Mouse (Mus musculus) neural tube, embryonic 11.5 days (tissue): ENCODE results near the gene Mrpl52. TPM values are rescaled to one million over a fixed set of nuclear protein-coding genes. Genes with fewer than 3 reads are reported as not detected.

Source experiments
- ATAC-seq: fragments of 200-750 bp; cut with Nextera tagmentation; 2 replicates; pipeline ENCODE4 v1.8.0; 2017; ENCODE audit warnings: moderate number of reproducible peaks, mild to moderate bottlenecking, moderate TSS enrichment, moderate library complexity; ENCODE audit not compliant: insufficient read depth, low FRiP score, low TSS enrichment
- DNase-seq: peaks from one replicate; pipeline ENCODE4 v3.0.0-alpha.2; 2015; ENCODE audit warnings: low spot score
- H3K27ac ChIP-seq: fragments of 300-500 bp; sonication (generic); 2 replicates; pipeline ENCODE4 v1.5.1; 2014; ENCODE audit warnings: low read depth, mild to moderate bottlenecking, low read length
- H3K27me3 ChIP-seq: fragments of 300-500 bp; sonication (generic); 2 replicates; pipeline ENCODE4 v1.6.1; 2014; ENCODE audit warnings: mild to moderate bottlenecking, low read length, mixed read lengths; ENCODE audit not compliant: control insufficient read depth, insufficient read depth
- H3K36me3 ChIP-seq: fragments of 300-500 bp; sonication (generic); 2 replicates; pipeline ENCODE4 v1.6.1; 2014; ENCODE audit warnings: mild to moderate bottlenecking, low read length, moderate library complexity, mixed read lengths; ENCODE audit not compliant: control insufficient read depth, insufficient read depth
- H3K4me1 ChIP-seq: fragments of 300-500 bp; sonication (generic); 2 replicates; pipeline ENCODE4 v1.6.1; 2014; ENCODE audit warnings: low read length, mixed read lengths; ENCODE audit not compliant: control insufficient read depth, insufficient read depth
- H3K4me2 ChIP-seq: fragments of 300-500 bp; sonication (generic); 2 replicates; pipeline ENCODE4 v1.6.1; 2014; ENCODE audit warnings: low read depth, mild to moderate bottlenecking, moderate library complexity
- H3K4me3 ChIP-seq: fragments of 300-500 bp; sonication (generic); 2 replicates; pipeline ENCODE4 v1.5.1; 2014; ENCODE audit warnings: low read depth, low read length
- H3K9ac ChIP-seq: fragments of 300-500 bp; sonication (generic); 2 replicates; pipeline ENCODE4 v1.6.1; 2014; ENCODE audit warnings: mild to moderate bottlenecking, low read length
- H3K9me3 ChIP-seq: fragments of 300-500 bp; sonication (generic); 2 replicates; pipeline ENCODE4 v1.6.1; 2016; ENCODE audit warnings: low read length; ENCODE audit not compliant: control insufficient read depth
- WGBS: fragments of 180-500 bp; shearing (Covaris S2); extraction: QIAGEN DNeasy Blood & Tissue Kit; methylation state at CpG from one replicate; pipeline ENCODE4 v1.1.7; 2014; 5-methylcytosine and 5-hydroxymethylcytosine counted together
- polyA plus RNA-seq: library from polyadenylated mRNA; unstranded; fragments of >200 nt; fragmentation: Nextera tagmentation; extraction: Ambion mirVana; gene quantifications from 2 replicates; pipeline ENCODE4 v1.2.1, GENCODE M21; 2014

Gene Mrpl52
- polyA plus RNA-seq, 1 experiment from 2014 or later, result 190 TPM

- no peaks in the 10 kb centered on the region for H3K27me3 ChIP-seq
- WGBS, result 50% methylated on average over 3 of the region's 3 CpGs
- no peak overlapping the region for H3K4me3 ChIP-seq
- DNase-seq, result no peak
- no peak for ATAC-seq
- no peaks in the 10 kb centered on the region for H3K9me3 ChIP-seq
- no peaks in the 10 kb centered on the region for H3K4me1 ChIP-seq
- no peaks in the 10 kb centered on the region for H3K36me3 ChIP-seq
- H3K4me2 ChIP-seq, result no peak overlapping the region
- H3K9ac ChIP-seq, result no peak overlapping the region
- no peak overlapping the region for H3K27ac ChIP-seq
Observed at GRCm38 (mm10) chr14:54401723-54402122, 25.0 kb upstream of the Mrpl52 start.

DNA sequence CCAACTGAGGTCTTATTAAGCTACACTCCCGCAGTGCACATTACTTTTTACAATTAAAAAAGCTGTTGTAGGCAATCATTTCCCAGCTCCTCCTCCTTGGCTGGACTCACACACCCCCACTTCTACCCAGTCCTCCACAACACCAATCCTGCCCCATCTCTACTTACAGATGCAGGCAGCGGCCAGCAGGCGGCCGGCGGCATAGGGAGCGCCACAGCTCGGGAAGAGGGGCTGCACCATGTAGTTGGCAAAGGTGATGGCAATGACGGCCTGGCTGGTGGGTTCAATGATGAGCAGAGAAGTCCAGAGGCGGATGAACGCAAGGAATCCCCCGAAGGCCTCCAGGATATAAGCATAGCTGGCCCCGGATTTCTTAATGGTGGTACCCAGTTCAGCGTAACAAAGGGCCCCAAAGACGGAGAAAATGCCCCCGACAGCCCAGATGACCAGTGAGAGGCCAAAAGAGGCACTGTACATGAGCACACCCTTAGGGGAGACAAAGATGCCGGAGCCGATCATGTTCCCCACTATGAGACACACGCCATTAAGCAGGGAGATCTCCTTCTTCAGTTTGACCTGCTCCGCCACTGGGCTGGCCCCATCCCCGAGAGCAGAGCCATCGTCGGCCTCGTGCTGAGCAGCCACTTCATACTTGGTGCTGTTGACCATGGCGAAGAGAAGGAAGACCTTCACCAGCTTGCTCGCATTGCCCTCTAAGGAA lies 18.2 kb upstream of the Mrpl52 start:
- Histone ChIP-seq H3K4me2 (no peak overlapping the region), H3K4me3 (no peak overlapping the region), H3K9me3 (no peaks in the 10 kb centered on the region), H3K36me3 (no peaks in the 10 kb centered on the region; the same call in 1 of the 2 replicates), H3K27ac (no peak overlapping the region), H3K4me1 (no peaks in the 10 kb centered on the region), H3K27me3 (no peaks in the 10 kb centered on the region), H3K9ac (no peak overlapping the region)
- ATAC-seq (no peak), DNase-seq (no peak)
- WGBS, result 85% methylated on average over 25 of the region's 25 CpGs

- WGBS, result 76% methylated on average over 7 of the region's 7 CpGs
- ATAC-seq (no peak), DNase-seq (no peak)
- Histone ChIP-seq H3K27me3 (no peaks in the 10 kb centered on the region), H3K9me3 (no peaks in the 10 kb centered on the region), H3K27ac (no peak overlapping the region), H3K36me3 (no peaks in the 10 kb centered on the region; the same call in 1 of the 2 replicates), H3K4me3 (no peak overlapping the region), H3K4me1 (no peaks in the 10 kb centered on the region), H3K9ac (no peak overlapping the region), H3K4me2 (no peak overlapping the region)
Observed at GRCm38 (mm10) chr14:54409057-54409645, 17.6 kb upstream of the Mrpl52 start.

GRCm38 (mm10) chr14:54409980-54410810 lies 16.5 kb upstream of the Mrpl52 start:
- WGBS, result 49% methylated on average over 17 of the region's 17 CpGs
- no peak for DNase-seq
- H3K9ac ChIP-seq, result 0 out of 2 replicates have a peak overlapping the region, but pooled peaks have one; percentile 26

DNA sequence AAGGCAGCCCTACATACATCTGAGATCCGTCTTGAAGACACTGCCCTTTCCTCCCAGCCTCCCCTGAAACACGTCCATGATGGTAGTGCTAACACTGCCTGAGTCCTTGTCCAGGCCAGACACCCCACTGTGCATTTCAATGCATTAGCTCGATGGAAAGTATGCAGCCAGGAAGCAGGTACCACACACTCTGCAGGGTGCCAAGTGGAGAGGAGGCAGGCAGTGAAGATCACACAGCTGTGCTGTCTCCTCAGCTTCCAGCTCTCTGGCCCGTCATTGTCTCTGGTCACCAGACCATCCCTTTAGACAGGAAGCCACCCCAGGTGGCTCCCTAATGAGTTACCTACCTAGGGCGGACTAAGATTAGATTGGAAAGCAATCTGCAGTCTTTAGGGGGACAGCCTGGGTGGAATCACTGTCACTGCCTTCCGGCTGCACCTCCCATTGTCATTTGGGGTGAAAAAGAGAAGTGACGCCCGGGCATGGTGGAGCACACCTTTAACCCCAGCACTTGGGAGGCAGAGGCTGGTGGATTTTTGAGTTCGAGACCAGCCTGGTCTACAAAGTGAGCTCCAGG lies 14.6 kb upstream of the Mrpl52 start:
- no peak overlapping the region for H3K27ac ChIP-seq
- no peak for DNase-seq
- ATAC-seq, result no peak
- H3K27me3 ChIP-seq, result 0 out of 2 replicates have a peak, but pooled peaks cover 5% of the 10 kb centered on the region
- no peaks in the 10 kb centered on the region for H3K9me3 ChIP-seq
- H3K9ac ChIP-seq, result no peak overlapping the region
- no peak overlapping the region for H3K4me3 ChIP-seq
- no peak overlapping the region for H3K4me2 ChIP-seq
- H3K4me1 ChIP-seq, result no peaks in the 10 kb centered on the region; the same call in 1 of the 2 replicates
- whole genome bisulfite sequencing, result 40% methylated on average over 9 of the region's 9 CpGs
- H3K36me3 ChIP-seq, result no peaks in the 10 kb centered on the region; the same call in 1 of the 2 replicates

More at GRCm38 (mm10) chr14:54409980-54410810, 16.5 kb upstream of the Mrpl52 start:
- no peaks in the 10 kb centered on the region for H3K4me1 ChIP-seq
- no peak overlapping the region for H3K4me3 ChIP-seq
- H3K27me3 ChIP-seq, result no peaks in the 10 kb centered on the region
- no peaks in the 10 kb centered on the region; the same call in 1 of the 2 replicates for H3K36me3 ChIP-seq
- H3K27ac ChIP-seq, result peak overlapping the region; percentile 46; the same call in 1 of the 2 replicates
- H3K9me3 ChIP-seq, result no peaks in the 10 kb centered on the region
- no peak for ATAC-seq
- no peak overlapping the region for H3K4me2 ChIP-seq

DNA sequence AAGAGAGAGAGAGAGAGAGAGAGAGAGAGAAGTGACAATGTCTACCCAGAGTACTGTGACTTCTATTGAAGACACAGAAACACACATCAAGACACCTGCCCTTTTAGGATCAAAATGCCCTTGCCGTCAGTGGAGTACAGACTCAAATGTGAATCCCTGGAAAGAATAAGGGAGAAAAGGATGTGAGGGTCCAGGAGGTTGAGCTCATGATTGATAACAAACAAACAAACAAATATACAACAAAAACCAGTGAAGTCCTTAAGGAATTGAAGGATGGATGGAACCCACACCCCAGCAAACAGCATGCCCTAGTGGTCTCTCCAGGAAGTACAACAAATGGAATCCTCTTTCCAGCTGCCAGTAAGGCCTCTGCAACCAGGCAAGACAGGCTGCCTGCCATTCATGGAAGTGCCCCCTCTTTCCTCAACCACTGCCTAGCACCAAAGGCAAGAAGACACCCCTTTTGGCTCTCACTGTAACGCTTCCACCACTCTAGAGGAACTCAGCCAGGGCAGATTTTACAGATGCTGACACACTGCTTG lies 14.0 kb upstream of the Mrpl52 start:
- 0 out of 2 replicates have a peak, but pooled peaks cover 6% of the 10 kb centered on the region for H3K27me3 ChIP-seq
- H3K36me3 ChIP-seq, result no peaks in the 10 kb centered on the region; the same call in 1 of the 2 replicates
- H3K9ac ChIP-seq, result no peak overlapping the region
- no peak overlapping the region for H3K4me3 ChIP-seq
- H3K27ac ChIP-seq, result no peak overlapping the region
- WGBS, result 33% methylated on average over 2 of the region's 2 CpGs
- H3K4me1 ChIP-seq, result peaks cover 2% of the 10 kb centered on the region
- no peak for ATAC-seq
- H3K9me3 ChIP-seq, result no peaks in the 10 kb centered on the region
- H3K4me2 ChIP-seq, result no peak overlapping the region
- DNase-seq, result no peak

DNA sequence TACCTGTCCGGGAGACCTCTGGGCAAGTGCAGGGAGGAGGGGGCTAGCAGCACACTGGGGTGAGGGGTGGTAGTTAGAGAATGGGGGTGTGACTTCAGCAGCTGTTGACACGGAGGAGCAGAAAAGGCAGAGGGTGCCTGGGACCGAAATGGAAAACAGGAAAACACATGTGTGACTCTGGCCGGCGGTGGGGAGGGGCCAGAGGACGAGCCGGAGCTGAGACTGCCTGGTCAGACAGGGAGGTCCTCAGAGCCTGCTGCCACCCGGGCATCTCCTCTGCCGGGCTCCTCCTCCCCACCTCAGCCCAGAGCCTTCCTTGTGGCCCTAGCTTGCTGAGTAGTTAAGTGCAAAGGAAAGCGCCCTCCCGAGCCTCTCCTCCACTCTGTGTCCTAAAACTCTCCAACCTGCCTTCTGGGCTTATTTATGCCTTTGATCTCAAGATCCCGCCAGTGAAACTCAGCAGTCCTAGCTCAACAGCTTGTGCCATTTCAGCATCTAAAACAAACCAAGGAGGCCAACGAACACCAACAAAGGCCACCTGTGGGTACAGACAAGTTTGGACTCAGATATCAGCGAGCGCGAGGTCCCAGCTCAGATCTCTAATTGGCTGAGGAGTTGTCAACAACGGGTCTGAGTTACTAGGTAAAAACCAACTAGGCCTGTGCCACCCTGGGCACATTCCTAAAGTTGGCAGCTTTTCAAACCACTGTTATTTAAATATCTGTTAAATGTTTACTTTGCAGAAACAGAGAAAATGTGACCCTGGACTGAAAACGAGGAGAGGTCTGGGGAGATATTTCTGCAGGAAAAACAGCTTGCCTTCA lies 12.6 kb upstream of the Mrpl52 start:
- no peaks in the 10 kb centered on the region for H3K9me3 ChIP-seq
- no peak overlapping the region for H3K9ac ChIP-seq
- H3K4me1 ChIP-seq, result peaks cover 2% of the 10 kb centered on the region
- H3K27me3 ChIP-seq, result 0 out of 2 replicates have a peak, but pooled peaks cover 6% of the 10 kb centered on the region
- no peak overlapping the region for H3K27ac ChIP-seq
- DNase-seq (no peak), ATAC-seq (no peak)
- H3K4me2 ChIP-seq, result peak overlapping the region; percentile 20; the same call in 1 of the 2 replicates
- 7% methylated on average over 18 of the region's 18 CpGs for WGBS
- H3K4me3 ChIP-seq, result no peak overlapping the region
- no peaks in the 10 kb centered on the region for H3K36me3 ChIP-seq
